Mouse (Mus musculus) neural tube, embryonic 14.5 days (tissue): ENCODE results near the gene Col17a1. TPM values are rescaled to one million over a fixed set of nuclear protein-coding genes. Genes with fewer than 3 reads are reported as not detected.

Experiments
- ATAC-seq: fragments of 200-750 bp; cut with Nextera tagmentation; 2 replicates; pipeline ENCODE4 v1.8.0; 2017; ENCODE audit warnings: low read depth, mild to moderate bottlenecking, moderate TSS enrichment, moderate library complexity
- H3K27ac ChIP-seq: fragments of 300-500 bp; sonication (generic); 2 replicates; pipeline ENCODE4 v1.5.1; 2014; ENCODE audit warnings: low read depth, mild to moderate bottlenecking, control low read depth, low read length, moderate library complexity, mixed read lengths
- H3K27me3 ChIP-seq: fragments of 300-500 bp; sonication (generic); 2 replicates; pipeline ENCODE4 v1.6.1; 2014; ENCODE audit warnings: low read length; ENCODE audit not compliant: control insufficient read depth, insufficient read depth
- H3K36me3 ChIP-seq: fragments of 300-500 bp; sonication (generic); 2 replicates; pipeline ENCODE4 v1.6.1; 2014; ENCODE audit warnings: low read length, mixed read lengths; ENCODE audit not compliant: control insufficient read depth, insufficient read depth
- H3K4me1 ChIP-seq: fragments of 300-500 bp; sonication (generic); 2 replicates; pipeline ENCODE4 v1.6.1; 2014; ENCODE audit warnings: low read length; ENCODE audit not compliant: control insufficient read depth, insufficient read depth
- H3K4me2 ChIP-seq: fragments of 300-500 bp; sonication (generic); 2 replicates; pipeline ENCODE4 v1.6.1; 2014; ENCODE audit warnings: mild to moderate bottlenecking, low read depth, low read length, control low read depth
- H3K4me3 ChIP-seq: fragments of 300-500 bp; sonication (generic); 2 replicates; pipeline ENCODE4 v1.5.1; 2014; ENCODE audit warnings: low read depth, low read length, control low read depth, mixed read lengths
- H3K9ac ChIP-seq: fragments of 300-500 bp; sonication (generic); replicated peaks from 2 replicates; pipeline ENCODE4 v1.6.1; 2014; ENCODE audit warnings: low read depth, mild to moderate bottlenecking, control low read depth, low read length, mixed read lengths
- H3K9me3 ChIP-seq: fragments of 300-500 bp; sonication (generic); 2 replicates; pipeline ENCODE4 v1.6.1; 2016; ENCODE audit warnings: low read length; ENCODE audit not compliant: control insufficient read depth
- WGBS: fragments of 180-500 bp; shearing (Covaris S2); extraction: QIAGEN DNeasy Blood & Tissue Kit; methylation state at CpG from one replicate; pipeline ENCODE4 v1.1.7; 2014; 5-methylcytosine and 5-hydroxymethylcytosine counted together
- polyA plus RNA-seq: library from polyadenylated mRNA; unstranded; fragments of >200 nt; fragmentation: Nextera tagmentation; extraction: Ambion mirVana; gene quantifications from 2 replicates; pipeline ENCODE4 v1.2.1, GENCODE M21; 2014

Gene Col17a1
- 0.37 TPM in 2 replicates for polyA plus RNA-seq

GRCm38 (mm10) chr19:47691994-47692393, at the start of gene Col17a1:
Gene Col17a1 (minus strand): TSS chr19:47692094.
- WGBS: 83% methylated on average over 6 of the region's 6 CpGs
- Histone ChIP-seq H3K4me2 (no peak within 1 kb of the TSS), H3K36me3 (no peaks in the 10 kb centered on the region), H3K4me1 (no peaks in the 10 kb centered on the region), H3K4me3 (no peak within 1 kb of the TSS), H3K27ac (no peak within 1 kb of the TSS), H3K9ac (no peak within 1 kb of the TSS), H3K27me3 (no peaks in the 10 kb centered on the region), H3K9me3 (no peaks in the 10 kb centered on the region)
- no peak for ATAC-seq

- H3K27ac ChIP-seq: peak overlapping the region; percentile 92
- no peaks in the 10 kb centered on the region for H3K27me3 ChIP-seq
- H3K4me3 ChIP-seq: peak overlapping the region; percentile 70
- H3K9me3 ChIP-seq: no peaks in the 10 kb centered on the region
- H3K36me3 ChIP-seq: peaks cover 31% of the 10 kb centered on the region
- H3K4me1 ChIP-seq: 0 out of 2 replicates have a peak, but pooled peaks cover 6% of the 10 kb centered on the region
- H3K9ac ChIP-seq: peak overlapping the region; percentile 63; the same call in 1 of the 2 replicates
- ATAC-seq: peak; percentile 16; the same call in 1 of the 2 replicates
- 2% methylated on average over 15 of the region's 15 CpGs for WGBS
- H3K4me2 ChIP-seq: peak overlapping the region; percentile 57
Observed at GRCm38 (mm10) chr19:47731931-47732330, 40.0 kb upstream of the Col17a1 start.

- H3K36me3 ChIP-seq: peaks cover 30% of the 10 kb centered on the region
Observed at GRCm38 (mm10) chr19:47731071-47731881, 39.4 kb upstream of the Col17a1 start, which contains the start of gene Sfr1. Gene Sfr1 (plus strand): TSS chr19:47731682.

DNA sequence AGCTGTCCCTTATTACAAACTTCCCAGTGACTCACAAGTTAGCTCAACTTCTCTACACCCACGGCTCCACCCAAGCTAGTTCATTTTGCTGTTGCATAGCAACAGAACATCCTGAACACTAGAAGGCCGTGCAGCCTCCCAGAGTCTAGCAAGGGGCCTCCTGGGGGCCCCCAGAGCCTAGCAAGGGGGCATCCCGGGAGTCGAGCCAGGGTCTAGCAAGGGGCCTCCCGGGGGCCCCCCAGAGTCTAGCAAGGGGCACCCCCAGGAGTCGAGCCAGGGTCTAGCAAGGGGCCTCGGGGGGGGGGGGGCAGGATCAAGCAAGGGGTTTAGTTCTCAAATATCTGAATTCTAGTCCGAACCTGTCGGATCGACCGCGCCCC, 38.8 kb upstream of the Col17a1 start:
- Histone ChIP-seq H3K4me1 (0 out of 2 replicates have a peak, but pooled peaks cover 6% of the 10 kb centered on the region), H3K27me3 (no peaks in the 10 kb centered on the region), H3K4me2 (peak overlapping the region; percentile 69), H3K9ac (peak overlapping the region; percentile 62), H3K9me3 (no peaks in the 10 kb centered on the region), H3K36me3 (peaks cover 24% of the 10 kb centered on the region), H3K4me3 (peak overlapping the region; percentile 70), H3K27ac (peak overlapping the region; percentile 92)
- peak; percentile 70 for ATAC-seq
- WGBS: under 1% methylated on average over 12 of the region's 12 CpGs

More at GRCm38 (mm10) chr19:47731071-47731881, 39.4 kb upstream of the Col17a1 start, which contains the start of gene Sfr1:
- H3K27ac ChIP-seq: peak within 1 kb of the TSS; percentile 92
- H3K4me3 ChIP-seq: peak within 1 kb of the TSS; percentile 70
- peak; percentile 95 for ATAC-seq
- H3K4me1 ChIP-seq: 0 out of 2 replicates have a peak, but pooled peaks cover 6% of the 10 kb centered on the region
- H3K27me3 ChIP-seq: no peaks in the 10 kb centered on the region
- H3K9me3 ChIP-seq: no peaks in the 10 kb centered on the region
- under 1% methylated on average over 64 of the region's 72 CpGs for WGBS
- peak within 1 kb of the TSS; percentile 69 for H3K4me2 ChIP-seq
- peak within 1 kb of the TSS; percentile 63 for H3K9ac ChIP-seq

GRCm38 (mm10) chr19:47725643-47726140, 33.8 kb upstream of the Col17a1 start:
- H3K4me3 ChIP-seq: no peak overlapping the region
- H3K4me2 ChIP-seq: no peak overlapping the region
- no peaks in the 10 kb centered on the region for H3K36me3 ChIP-seq
- H3K27me3 ChIP-seq: no peaks in the 10 kb centered on the region
- no peak for ATAC-seq
- H3K4me1 ChIP-seq: no peaks in the 10 kb centered on the region
- 70% methylated on average over 7 of the region's 7 CpGs for WGBS
- no peak overlapping the region for H3K27ac ChIP-seq
- no peak overlapping the region for H3K9ac ChIP-seq
- H3K9me3 ChIP-seq: no peaks in the 10 kb centered on the region

GRCm38 (mm10) chr19:47724903-47725302, 33.0 kb upstream of the Col17a1 start:
- 77% methylated on average over 4 of the region's 4 CpGs for WGBS
- H3K36me3 ChIP-seq: no peaks in the 10 kb centered on the region
- no peak overlapping the region for H3K4me3 ChIP-seq

DNA sequence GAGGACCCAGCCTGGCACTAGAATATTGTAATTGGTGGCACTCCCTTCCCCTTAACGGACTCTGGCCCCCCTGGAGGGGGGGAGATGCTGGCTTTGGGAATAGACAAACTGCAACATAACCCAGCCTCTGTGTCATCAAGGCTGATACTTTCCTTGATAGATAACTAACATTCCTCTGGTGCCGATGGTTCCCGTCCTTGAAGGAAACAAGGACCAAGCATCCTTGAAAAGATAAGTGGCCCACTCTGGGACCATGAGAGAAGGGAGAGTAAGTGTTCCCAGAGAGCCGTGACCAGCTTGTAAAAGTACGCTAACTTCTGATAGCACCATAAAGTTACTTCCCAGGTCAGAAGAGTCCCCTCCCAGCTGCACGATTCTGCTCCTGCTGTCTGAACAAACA, 30.6 kb upstream of the Col17a1 start:
- no peak for ATAC-seq
- H3K4me3 ChIP-seq: no peak overlapping the region
- H3K9ac ChIP-seq: no peak overlapping the region
- H3K4me2 ChIP-seq: no peak overlapping the region
- no peak overlapping the region for H3K27ac ChIP-seq
- no peaks in the 10 kb centered on the region for H3K4me1 ChIP-seq
- no peaks in the 10 kb centered on the region for H3K9me3 ChIP-seq
- no peaks in the 10 kb centered on the region for H3K36me3 ChIP-seq
- 52% methylated on average over 6 of the region's 6 CpGs for WGBS
- H3K27me3 ChIP-seq: no peaks in the 10 kb centered on the region

More at GRCm38 (mm10) chr19:47724903-47725302, 33.0 kb upstream of the Col17a1 start:
- no peak overlapping the region for H3K4me2 ChIP-seq
- H3K9me3 ChIP-seq: no peaks in the 10 kb centered on the region
- H3K4me1 ChIP-seq: no peaks in the 10 kb centered on the region
- no peak overlapping the region for H3K27ac ChIP-seq
- H3K27me3 ChIP-seq: no peaks in the 10 kb centered on the region
- ATAC-seq: no peak
- no peak overlapping the region for H3K9ac ChIP-seq

DNA sequence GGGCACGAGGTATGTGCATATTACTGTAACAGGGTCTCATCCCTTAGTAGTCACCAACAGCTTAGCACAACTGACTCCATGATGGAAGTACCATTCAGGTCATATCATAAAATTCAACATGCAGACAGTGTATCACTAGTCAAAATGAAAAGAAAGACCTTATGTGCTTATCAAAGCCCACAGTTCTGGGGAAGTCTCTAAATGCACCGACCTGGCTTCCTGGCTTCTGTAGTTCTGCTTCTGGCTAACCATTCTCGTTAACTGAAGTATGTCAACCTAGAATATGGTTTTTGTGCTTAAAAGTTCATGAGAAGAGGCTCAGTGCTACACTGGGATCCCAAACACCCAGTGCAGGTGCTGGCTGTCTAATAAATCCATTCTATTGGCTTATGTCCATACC, 27.3 kb upstream of the Col17a1 start:
- Histone ChIP-seq H3K4me2 (no peak overlapping the region), H3K9ac (no peak overlapping the region), H3K4me3 (no peak overlapping the region), H3K36me3 (no peaks in the 10 kb centered on the region), H3K27me3 (no peaks in the 10 kb centered on the region), H3K4me1 (no peaks in the 10 kb centered on the region), H3K27ac (no peak overlapping the region), H3K9me3 (no peaks in the 10 kb centered on the region)
- ATAC-seq: no peak
- 87% methylated on average over 3 of the region's 3 CpGs for WGBS

DNA sequence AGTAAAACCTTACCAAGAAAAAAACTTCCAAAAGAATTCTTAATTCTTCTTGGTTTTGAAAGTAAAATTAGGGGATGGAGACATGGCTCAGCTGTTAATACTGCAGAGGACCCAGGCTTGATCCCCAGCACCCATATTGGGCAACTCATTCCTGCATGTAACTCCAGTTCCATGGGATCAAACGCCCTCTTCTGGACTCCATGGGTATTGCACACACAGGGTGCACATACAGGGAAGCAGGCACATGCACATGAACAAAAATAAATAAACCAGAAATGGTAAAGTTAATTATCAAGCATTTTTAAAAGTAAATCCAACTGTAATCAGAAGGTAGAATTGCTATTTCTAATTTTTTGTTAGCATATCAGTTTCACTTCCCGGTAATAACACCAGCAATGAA, 24.2 kb upstream of the Col17a1 start:
- Histone ChIP-seq H3K9me3 (no peaks in the 10 kb centered on the region), H3K4me1 (no peaks in the 10 kb centered on the region), H3K4me2 (no peak overlapping the region), H3K27ac (no peak overlapping the region), H3K27me3 (no peaks in the 10 kb centered on the region), H3K36me3 (no peaks in the 10 kb centered on the region), H3K4me3 (no peak overlapping the region), H3K9ac (no peak overlapping the region)
- 66% methylated on average over 2 of the region's 2 CpGs for WGBS
- ATAC-seq: no peak
